Mouse (Mus musculus) forebrain, postnatal 0 days (tissue): ENCODE measurements around the gene Ildr1. TPM values are rescaled to one million over a fixed set of nuclear protein-coding genes. Genes with fewer than 3 reads are reported as not detected.
A peak's percentile ranks its signal among the peaks of the same experiment; 100 is the strongest.

ENCODE experiments used
- ATAC-seq: fragments of 200-750 bp; cut with Nextera tagmentation; 2 replicates; pipeline ENCODE4 v1.8.0; 2017; ENCODE audit warnings: mild to moderate bottlenecking, moderate library complexity
- DNase-seq: peaks from one replicate; pipeline ENCODE4 v3.0.0-alpha.2; 2015
- H3K27ac ChIP-seq: fragments of 300-500 bp; sonication (generic); 2 replicates; pipeline ENCODE4 v1.5.1; 2014; ENCODE audit warnings: low read depth, mild to moderate bottlenecking, antibody characterized with exemption, low read length, moderate library complexity, mixed read lengths
- H3K27me3 ChIP-seq: fragments of 300-500 bp; sonication (generic); 2 replicates; pipeline ENCODE4 v1.6.1; 2014; ENCODE audit warnings: mild to moderate bottlenecking, low read length, mixed read lengths; ENCODE audit not compliant: insufficient read depth
- H3K36me3 ChIP-seq: fragments of 300-500 bp; sonication (generic); 2 replicates; pipeline ENCODE4 v1.6.1; 2014; ENCODE audit warnings: mild to moderate bottlenecking, moderate library complexity; ENCODE audit not compliant: insufficient read depth
- H3K4me1 ChIP-seq: fragments of 300-500 bp; sonication (generic); 2 replicates; pipeline ENCODE4 v1.6.1; 2014; ENCODE audit warnings: antibody characterized with exemption; ENCODE audit not compliant: insufficient read depth
- H3K4me2 ChIP-seq: fragments of 300-500 bp; sonication (generic); 2 replicates; pipeline ENCODE4 v1.6.1; 2014; ENCODE audit warnings: low read depth, mild to moderate bottlenecking, moderate library complexity
- H3K4me3 ChIP-seq: fragments of 300-500 bp; sonication (generic); 2 replicates; pipeline ENCODE4 v1.5.1; 2014; ENCODE audit warnings: low read depth, low read length, mixed read lengths
- H3K9ac ChIP-seq: fragments of 300-500 bp; sonication (generic); 2 replicates; pipeline ENCODE4 v1.6.1; 2014; ENCODE audit warnings: mild to moderate bottlenecking
- H3K9me3 ChIP-seq: fragments of 300-500 bp; sonication (generic); 2 replicates; pipeline ENCODE4 v1.6.1; 2016; ENCODE audit warnings: low read length
- CTCF ChIP-seq: sonication (generic); IDR thresholded peaks from 2 replicates; pipeline ENCODE4 v1.5.1; 2016; ENCODE audit warnings: antibody characterized with exemption, control low read depth, low read depth
- WGBS: fragments of 180-500 bp; shearing (Covaris S2); extraction: QIAGEN DNeasy Blood & Tissue Kit; methylation state at CpG from one replicate; pipeline ENCODE4 v1.1.7; 2014; 5-methylcytosine and 5-hydroxymethylcytosine counted together
- polyA plus RNA-seq: library from polyadenylated mRNA; unstranded; fragments of >200 nt; fragmentation: Nextera tagmentation; extraction: Ambion mirVana; gene quantifications from 2 replicates; pipeline ENCODE4 v1.2.1, GENCODE M21; 2015
- total RNA-seq: library from RNA; depleted of rRNA; stranded (reverse); fragments of >200 nt; gene quantifications from 2 replicates; pipeline ENCODE4 v1.2.3, GENCODE M21; 2014

Ildr1 gene
- total and polyA plus RNA-seq, 2 experiments from 2014 or later: 0.76 to 1.1 TPM

DNA sequence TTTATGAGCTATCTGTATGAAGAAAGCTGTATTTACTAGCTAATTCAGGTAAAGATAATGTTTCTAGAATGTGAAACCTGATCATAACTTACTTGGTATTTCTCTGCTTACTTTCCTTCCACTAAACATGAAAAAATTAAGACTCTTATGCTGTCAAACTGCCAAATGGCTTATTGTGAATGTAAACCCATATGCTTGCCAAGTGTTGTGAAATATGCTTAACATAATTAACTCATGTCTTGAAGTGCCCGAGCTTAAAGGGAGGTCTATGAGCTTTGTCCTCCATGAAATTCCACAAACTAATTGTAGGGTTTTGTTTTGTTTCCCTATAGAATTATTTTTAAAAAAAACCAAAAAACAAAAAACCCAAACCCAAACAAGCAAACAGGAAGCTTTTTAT, 40.0 kb downstream of the Ildr1 start:
- H3K4me1 ChIP-seq: no peaks in the 10 kb centered on the region
- H3K27ac ChIP-seq: no peak overlapping the region
- no peaks in the 10 kb centered on the region for H3K27me3 ChIP-seq
- no peak for TF ChIP-seq CTCF
- DNase-seq (peak; percentile 13), ATAC-seq (no peak)
- H3K9me3 ChIP-seq: no peaks in the 10 kb centered on the region
- no peak overlapping the region for H3K9ac ChIP-seq
- no peaks in the 10 kb centered on the region for H3K36me3 ChIP-seq
- no peak overlapping the region for H3K4me3 ChIP-seq
- 33% methylated on average over 1 of the region's 1 CpGs for WGBS
- no peak overlapping the region for H3K4me2 ChIP-seq

DNA sequence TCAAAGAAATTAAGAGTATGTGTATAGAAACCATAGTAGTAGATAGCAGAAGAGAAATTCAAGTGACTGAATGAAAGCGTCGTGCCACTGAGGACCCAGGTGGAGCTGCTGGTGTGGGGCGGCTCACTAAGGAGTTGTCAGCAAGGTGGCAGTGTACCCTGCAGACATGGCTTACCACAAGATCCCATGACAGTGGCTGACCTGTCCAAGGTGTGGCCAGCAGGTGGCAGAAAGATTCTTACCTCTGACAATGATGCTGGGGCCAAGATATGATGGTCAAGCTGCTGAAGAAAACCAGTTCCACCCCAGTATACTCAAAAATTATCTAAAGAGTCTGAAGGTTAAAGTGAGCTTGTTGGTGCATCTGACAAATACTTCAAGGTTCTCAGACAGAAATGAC, 41.6 kb downstream of the Ildr1 start:
- Histone ChIP-seq H3K9ac (no peak overlapping the region), H3K36me3 (no peaks in the 10 kb centered on the region), H3K27me3 (no peaks in the 10 kb centered on the region), H3K4me2 (no peak overlapping the region), H3K4me1 (no peaks in the 10 kb centered on the region), H3K9me3 (no peaks in the 10 kb centered on the region), H3K4me3 (no peak overlapping the region), H3K27ac (no peak overlapping the region)
- WGBS: 78% methylated on average over 3 of the region's 3 CpGs
- ATAC-seq (no peak), DNase-seq (no peak)
- TF ChIP-seq CTCF: no peak

DNA sequence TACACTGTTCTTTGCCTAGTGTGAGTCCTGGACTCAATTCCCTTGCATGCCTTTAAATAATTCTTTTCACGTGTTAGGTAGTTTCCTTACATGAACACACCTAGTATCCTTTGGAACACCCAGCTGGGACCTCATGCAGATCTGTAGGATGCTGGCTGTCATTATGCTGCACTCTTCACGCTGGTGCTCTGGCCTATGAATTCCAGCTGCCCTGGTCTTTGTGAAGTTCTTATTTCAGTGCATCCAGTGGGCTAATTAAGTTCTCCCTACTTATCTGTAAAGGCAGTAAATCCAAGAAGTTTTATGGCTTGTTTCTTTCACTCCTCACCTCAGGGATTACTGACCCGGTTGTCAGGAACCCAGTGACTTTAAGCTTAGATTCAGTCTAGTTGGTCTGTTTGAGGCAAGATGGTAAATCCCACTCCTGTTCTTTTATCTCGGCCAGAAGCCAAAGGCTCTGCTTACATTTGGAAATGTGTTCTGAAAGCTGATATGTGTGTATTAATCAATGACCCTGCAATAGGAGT, 45.7 kb downstream of the Ildr1 start:
- Histone ChIP-seq H3K9ac (no peak overlapping the region), H3K27ac (no peak overlapping the region), H3K9me3 (no peaks in the 10 kb centered on the region), H3K36me3 (no peaks in the 10 kb centered on the region), H3K4me1 (no peaks in the 10 kb centered on the region), H3K4me2 (no peak overlapping the region), H3K4me3 (no peak overlapping the region), H3K27me3 (no peaks in the 10 kb centered on the region)
- no peak for ATAC-seq
- DNase-seq: no peak
- no peak for TF ChIP-seq CTCF
- WGBS: 32% methylated on average over 4 of the region's 4 CpGs

DNA sequence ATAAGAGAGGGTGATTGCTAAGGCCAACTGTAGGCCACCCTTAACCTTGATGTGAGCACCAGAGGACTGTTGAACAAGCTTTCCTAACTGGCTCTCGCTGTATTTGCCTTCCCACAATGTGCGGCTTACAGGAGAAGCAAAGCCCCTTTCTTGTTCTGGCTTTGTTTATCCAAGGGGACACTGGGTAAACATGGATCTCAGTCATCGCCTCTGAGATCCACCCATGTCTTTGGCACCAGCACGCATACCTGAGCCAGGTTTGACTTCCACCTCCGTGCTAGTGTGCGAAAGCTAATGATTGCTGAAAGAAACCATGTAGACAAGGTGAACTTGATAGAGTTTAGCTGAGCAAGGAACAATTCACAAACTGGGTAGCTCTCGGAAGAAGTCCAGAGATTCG, 49.8 kb downstream of the Ildr1 start:
- no peak for DNase-seq
- H3K27ac ChIP-seq: no peak overlapping the region
- TF ChIP-seq CTCF: no peak
- H3K27me3 ChIP-seq: no peaks in the 10 kb centered on the region
- no peak overlapping the region for H3K9ac ChIP-seq
- no peaks in the 10 kb centered on the region for H3K4me1 ChIP-seq
- no peak for ATAC-seq
- 92% methylated on average over 8 of the region's 8 CpGs for WGBS
- H3K4me3 ChIP-seq: no peak overlapping the region
- no peak overlapping the region for H3K4me2 ChIP-seq
- H3K9me3 ChIP-seq: no peaks in the 10 kb centered on the region
- H3K36me3 ChIP-seq: no peaks in the 10 kb centered on the region

GRCm38 (mm10) chr16:36747068-36747467, 53.3 kb downstream of the Ildr1 start:
- 86% methylated on average over 4 of the region's 4 CpGs for WGBS

GRCm38 (mm10) chr16:36747767-36748166, 54.0 kb downstream of the Ildr1 start:
- no peak overlapping the region for H3K4me3 ChIP-seq
- no peaks in the 10 kb centered on the region for H3K36me3 ChIP-seq
- 72% methylated on average over 2 of the region's 2 CpGs for WGBS
- DNase-seq (no peak), ATAC-seq (no peak)
- no peak for TF ChIP-seq CTCF
- no peaks in the 10 kb centered on the region for H3K9me3 ChIP-seq
- no peaks in the 10 kb centered on the region for H3K27me3 ChIP-seq
- H3K27ac ChIP-seq: no peak overlapping the region
- H3K4me1 ChIP-seq: no peaks in the 10 kb centered on the region
- H3K9ac ChIP-seq: no peak overlapping the region
- no peak overlapping the region for H3K4me2 ChIP-seq

More at GRCm38 (mm10) chr16:36747068-36747467, 53.3 kb downstream of the Ildr1 start:
- Histone ChIP-seq H3K27ac (no peak overlapping the region), H3K9me3 (no peaks in the 10 kb centered on the region), H3K36me3 (no peaks in the 10 kb centered on the region), H3K9ac (no peak overlapping the region), H3K27me3 (no peaks in the 10 kb centered on the region), H3K4me3 (no peak overlapping the region), H3K4me1 (no peaks in the 10 kb centered on the region), H3K4me2 (no peak overlapping the region)
- ATAC-seq (no peak), DNase-seq (no peak)
- TF ChIP-seq CTCF: no peak

DNA sequence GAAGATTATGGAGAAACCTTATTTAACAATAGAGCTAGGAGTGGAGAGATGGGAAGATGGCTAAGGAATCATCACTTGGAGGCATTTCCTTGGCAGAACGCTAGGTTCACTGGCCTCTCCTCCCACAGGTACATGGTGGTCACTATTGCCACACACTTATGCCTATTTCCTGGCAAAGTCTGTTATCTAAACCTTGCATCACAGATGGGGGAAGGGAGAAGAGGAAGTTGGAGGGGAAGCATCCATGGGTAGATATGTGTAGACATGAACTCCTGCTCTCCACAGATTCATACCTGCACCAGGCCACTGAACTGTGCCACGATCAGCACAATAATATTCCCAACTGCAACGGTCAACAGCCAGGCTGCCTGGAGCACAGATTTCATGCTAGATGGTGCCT, 58.2 kb downstream of the Ildr1 start:
- no peak overlapping the region for H3K4me3 ChIP-seq
- DNase-seq: no peak
- H3K4me2 ChIP-seq: no peak overlapping the region
- no peak for ATAC-seq
- H3K27me3 ChIP-seq: no peaks in the 10 kb centered on the region
- no peaks in the 10 kb centered on the region for H3K4me1 ChIP-seq
- no peak overlapping the region for H3K9ac ChIP-seq
- no peaks in the 10 kb centered on the region for H3K36me3 ChIP-seq
- no peak overlapping the region for H3K27ac ChIP-seq
- TF ChIP-seq CTCF: no peak
- no peaks in the 10 kb centered on the region for H3K9me3 ChIP-seq
- WGBS: 95% methylated on average over 3 of the region's 3 CpGs
